Mouse (Mus musculus) MEL (cell line): ENCODE data around the gene Zfp646.

ENCODE experiments used
- CTCF ChIP-seq, 3 experiments: IDR thresholded peaks in 2 of 3; conservative IDR thresholded peaks in 1 of 3; 2 replicates each; pipeline ENCODE4 v1.5.1; 2011 to 2012; ENCODE audit warnings: low read length in 3 of 3, low read depth in 2 of 3, mild to moderate bottlenecking in 2 of 3, improper control_type of control experiment in 1 of 3, inconsistent platforms in 1 of 3, mixed read lengths in 1 of 3, moderate library complexity in 1 of 3; ENCODE audit not compliant: control insufficient read depth in 1 of 3, insufficient read depth in 1 of 3, poor library complexity in 1 of 3, severe bottlenecking in 1 of 3
- EP300 ChIP-seq, 2 experiments: IDR thresholded peaks; 2 replicates each; pipeline ENCODE4 v1.6.1; 2011; ENCODE audit warnings: improper control_type of control experiment in 2 of 2, low read length in 2 of 2, low read depth in 1 of 2, mild to moderate bottlenecking in 1 of 2
- ETS1 ChIP-seq: IDR thresholded peaks from 2 replicates; pipeline ENCODE4 v1.6.1; 2012; ENCODE audit warnings: low read depth, mild to moderate bottlenecking, inconsistent platforms, low read length, improper control_type of control experiment, moderate library complexity
- HCFC1 ChIP-seq: IDR thresholded peaks from 2 replicates; pipeline ENCODE4 v1.6.1; 2012; ENCODE audit warnings: low read depth, mild to moderate bottlenecking, inconsistent platforms, low read length, improper control_type of control experiment, moderate library complexity
- MAFK ChIP-seq: IDR thresholded peaks from 2 replicates; pipeline ENCODE4 v1.6.1; 2011; ENCODE audit warnings: low read depth, mild to moderate bottlenecking, low read length, improper control_type of control experiment, borderline replicate concordance
- MAX ChIP-seq: IDR thresholded peaks from 2 replicates; pipeline ENCODE4 v1.6.1; 2011; ENCODE audit warnings: low read length, improper control_type of control experiment
- MYB ChIP-seq: IDR thresholded peaks from 2 replicates; pipeline ENCODE4 v1.6.1; 2011; ENCODE audit warnings: mild to moderate bottlenecking, low read depth, low read length, improper control_type of control experiment
- NELFE ChIP-seq: IDR thresholded peaks from 2 replicates; pipeline ENCODE4 v1.6.1; 2011; ENCODE audit warnings: low read depth, low read length, improper control_type of control experiment
- POLR2A ChIP-seq, 2 experiments: IDR thresholded peaks; 2 replicates each; pipeline ENCODE4 v1.6.1; 2011 to 2012; ENCODE audit warnings: low read length in 2 of 2, mild to moderate bottlenecking in 2 of 2, control low read depth in 1 of 2, improper control_type of control experiment in 1 of 2, low read depth in 1 of 2, moderate library complexity in 1 of 2; ENCODE audit not compliant: control insufficient read depth in 1 of 2, insufficient read depth in 1 of 2, poor library complexity in 1 of 2
- TCF12 ChIP-seq: IDR thresholded peaks from 2 replicates; pipeline ENCODE4 v1.6.1; 2014; ENCODE audit warnings: low read depth, mild to moderate bottlenecking, inconsistent platforms, low read length, improper control_type of control experiment, moderate library complexity
- ZKSCAN1 ChIP-seq: IDR thresholded peaks from 2 replicates; pipeline ENCODE4 v1.6.1; 2012; ENCODE audit warnings: low read depth, mild to moderate bottlenecking, inconsistent platforms, low read length, improper control_type of control experiment, moderate library complexity

DNA sequence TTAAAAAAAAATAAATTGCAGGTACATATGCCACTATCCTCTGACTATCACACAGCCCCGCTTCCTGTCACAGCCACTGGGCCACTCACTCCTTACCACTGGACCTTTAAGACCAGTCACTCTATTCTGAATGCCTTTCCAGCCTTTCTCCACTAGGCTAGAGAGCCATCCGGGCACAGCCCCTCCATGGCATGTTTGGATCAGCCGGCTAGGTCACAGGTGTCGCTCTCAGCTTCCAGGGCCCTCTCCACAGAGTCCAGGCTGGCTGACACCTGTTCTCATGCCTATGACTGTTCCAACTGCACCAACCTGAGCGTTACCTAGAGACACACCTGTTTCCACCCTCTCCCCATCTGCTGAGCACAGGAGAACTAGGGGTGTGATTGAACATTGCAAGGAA is 52.6 kb downstream of the Zfp646 start:
- no peak for TF ChIP-seq NELFE
- TF ChIP-seq CTCF (IDR thresholded peaks at IDR 0.05 in 2 of 3, conservative IDR thresholded peaks at IDR 0.05 in 1 of 3; ENCODE audit: control insufficient read depth in 1 of 3, insufficient read depth in 1 of 3, low read depth in 2 of 3, low read length in 3 of 3, poor library complexity in 1 of 3, severe bottlenecking in 1 of 3), result no peak
- TF ChIP-seq MAFK, result no peak
- no peak for TF ChIP-seq MYB
- TF ChIP-seq EP300 (IDR thresholded peaks at IDR 0.05; ENCODE audit: low read depth in 1 of 2, low read length in 2 of 2), result no peak
- no peak for TF ChIP-seq HCFC1
- no peak for TF ChIP-seq MAX
- no peak for TF ChIP-seq ETS1
- TF ChIP-seq POLR2A (IDR thresholded peaks at IDR 0.05; ENCODE audit: control insufficient read depth in 1 of 2, insufficient read depth in 1 of 2, low read depth in 1 of 2, low read length in 2 of 2, poor library complexity in 1 of 2), result peak in 1 of 2 experiments; percentile 6; a peak in 1 of 4 replicates
- no peak for TF ChIP-seq ZKSCAN1
- TF ChIP-seq TCF12, result no peak
